Mouse (Mus musculus) activated CD4-positive, CD25-positive, alpha-beta regulatory T cell, adult 4 months (primary cell): ENCODE data around the gene Pidd1. TPM values are rescaled to one million over a fixed set of nuclear protein-coding genes. Genes with fewer than 3 reads are reported as not detected.
A peak's percentile ranks its signal among the peaks of the same experiment; 100 is the strongest.

Source experiments
- ATAC-seq: one replicate; pipeline ENCODE4 v1.8.0; 2017
- polyA plus RNA-seq, 2 experiments: library from polyadenylated mRNA; unstranded; fragments of 100-300 nt; shearing (Covaris generic); gene quantifications; one replicate each; pipeline ENCODE4 v1.2.1; 2017

The Pidd1 gene
- polyA plus RNA-seq, 2 experiments from 2014 or later = 5.3 to 12.7 TPM

DNA sequence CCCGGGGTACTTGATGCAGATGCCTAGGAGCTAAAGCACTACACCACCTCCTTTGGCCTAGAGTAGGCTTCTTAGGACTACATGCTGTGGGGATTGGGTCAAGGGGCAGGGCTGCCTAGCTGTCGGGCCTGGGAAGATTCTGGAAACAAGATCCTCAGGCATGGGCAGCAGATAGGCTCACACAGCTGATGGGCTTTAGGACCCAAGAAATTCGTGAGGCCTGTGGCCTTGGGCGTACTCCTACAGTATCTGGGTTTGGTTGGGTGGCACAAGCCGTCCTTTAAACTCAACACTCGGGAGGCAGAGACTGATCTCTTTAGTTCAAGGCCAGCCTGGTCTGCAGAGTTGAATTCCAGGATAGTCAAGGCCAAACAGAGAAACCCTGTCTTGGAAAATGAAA is 28.4 kb upstream of the Pidd1 start:
- ATAC-seq = no peak

DNA sequence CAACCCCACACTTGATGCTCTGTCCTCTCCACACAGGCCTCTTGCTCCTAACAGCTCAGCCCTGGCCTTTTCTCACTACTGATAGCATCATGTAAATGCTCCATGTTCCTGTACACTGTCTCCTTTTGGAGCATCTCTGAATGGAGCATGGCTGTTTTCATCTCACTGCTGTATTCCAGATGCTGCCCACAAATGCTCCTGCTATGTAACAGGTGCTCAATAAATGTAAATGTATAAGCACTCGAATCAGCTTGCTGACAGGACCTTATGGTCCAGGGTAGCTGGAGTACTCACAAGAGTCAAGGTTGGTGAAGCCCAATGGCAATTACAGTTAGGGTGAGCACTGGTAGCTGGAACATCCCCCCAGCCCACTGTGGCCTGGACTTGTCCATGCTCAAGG is 27.4 kb upstream of the Pidd1 start:
- ATAC-seq = no peak

DNA sequence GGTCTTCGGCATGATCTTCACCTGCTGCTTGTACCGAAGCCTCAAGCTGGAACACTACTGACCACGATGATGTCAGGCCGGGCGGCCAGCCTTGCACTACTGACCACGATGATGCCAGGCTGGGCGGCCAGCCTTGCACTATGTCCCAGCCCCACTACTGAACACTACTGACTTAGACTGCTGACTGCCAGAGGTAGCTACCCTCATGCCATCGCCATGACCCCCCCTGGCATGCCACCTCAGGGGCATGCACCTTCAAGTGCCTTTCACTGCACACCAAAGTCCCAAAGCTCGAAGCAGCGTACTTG is 26.8 kb upstream of the Pidd1 start:
- no peak for ATAC-seq

DNA sequence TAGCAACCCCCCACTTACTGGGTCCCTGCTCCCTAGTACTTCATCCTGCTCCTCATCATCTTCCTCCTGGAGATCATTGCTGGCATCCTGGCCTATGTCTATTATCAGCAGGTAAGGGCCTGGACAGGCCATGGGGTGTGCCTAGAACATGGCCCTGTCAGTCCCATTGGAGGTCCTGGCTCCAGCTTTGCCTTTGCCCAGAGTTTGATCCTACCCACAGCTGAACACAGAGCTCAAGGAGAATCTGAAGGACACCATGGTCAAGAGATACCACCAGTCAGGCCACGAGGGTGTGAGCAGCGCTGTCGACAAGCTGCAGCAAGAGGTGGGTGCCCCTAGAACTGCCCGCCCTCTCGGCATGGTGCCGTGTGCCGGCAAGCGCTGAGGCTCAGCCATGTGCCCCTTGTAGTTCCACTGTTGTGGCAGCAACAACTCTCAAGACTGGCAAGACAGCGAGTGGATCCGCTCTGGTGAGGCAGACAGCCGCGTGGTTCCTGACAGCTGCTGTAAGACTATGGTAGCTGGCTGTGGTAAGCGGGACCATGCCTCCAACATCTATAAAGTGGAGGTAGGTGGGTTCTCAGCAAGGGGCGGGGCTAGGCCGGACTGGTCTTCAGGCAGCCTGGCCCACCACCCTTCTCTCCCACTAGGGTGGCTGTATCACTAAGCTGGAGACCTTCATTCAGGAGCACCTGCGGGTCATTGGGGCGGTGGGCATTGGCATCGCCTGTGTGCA is 26.2 kb upstream of the Pidd1 start:
- no peak for ATAC-seq

DNA sequence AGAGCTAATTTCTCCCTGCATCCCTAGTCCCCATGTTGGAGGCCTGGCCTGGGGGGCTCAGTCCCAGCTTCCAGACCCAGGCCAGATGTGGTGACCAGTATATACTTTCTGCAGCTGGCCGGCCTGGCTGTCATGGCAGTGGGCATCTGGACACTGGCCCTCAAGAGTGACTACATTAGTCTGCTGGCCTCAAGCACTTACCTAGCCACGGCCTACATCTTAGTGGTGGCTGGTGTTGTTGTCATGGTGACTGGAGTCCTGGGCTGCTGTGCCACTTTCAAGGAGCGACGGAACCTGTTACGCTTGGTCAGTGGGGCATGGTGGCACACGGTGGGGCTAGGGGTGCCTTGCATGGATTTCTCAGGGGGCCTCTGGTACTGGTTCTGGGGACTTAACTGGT is 25.5 kb upstream of the Pidd1 start:
- ATAC-seq = no peak

DNA sequence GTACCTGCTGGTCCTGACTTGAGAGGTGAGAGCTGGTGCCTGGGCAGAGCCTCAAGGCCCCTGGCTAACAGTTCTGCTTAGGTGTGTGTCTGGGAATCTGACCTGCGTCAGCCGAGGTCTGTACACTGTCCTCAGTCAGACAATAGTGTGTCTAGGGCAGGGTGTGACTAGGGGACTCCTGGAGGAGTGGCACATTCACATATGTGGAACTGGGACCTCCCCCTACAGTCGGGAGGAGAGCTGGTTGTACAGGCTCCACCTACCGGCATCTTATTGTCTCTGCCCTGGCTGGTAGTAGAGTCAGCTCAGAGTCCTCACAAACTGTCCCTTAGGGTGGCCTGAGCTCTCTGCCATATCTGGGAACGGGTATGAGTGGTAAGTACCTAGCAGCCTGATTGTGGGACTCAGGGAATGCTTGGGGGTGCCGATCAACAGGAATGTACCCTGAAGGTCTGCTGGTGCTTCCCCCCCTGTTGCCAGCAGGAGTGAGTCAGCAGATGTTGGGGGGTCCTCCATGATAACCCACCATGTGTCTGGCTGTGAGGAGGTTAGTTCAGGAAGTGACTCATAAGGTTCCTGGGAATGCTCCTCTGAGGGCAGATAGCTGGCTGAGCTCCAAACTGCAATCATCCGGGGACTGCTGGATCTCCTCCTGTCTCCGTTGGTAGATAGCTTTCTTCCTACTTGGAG is 24.8 kb upstream of the Pidd1 start:
- ATAC-seq = peak; percentile 60

DNA sequence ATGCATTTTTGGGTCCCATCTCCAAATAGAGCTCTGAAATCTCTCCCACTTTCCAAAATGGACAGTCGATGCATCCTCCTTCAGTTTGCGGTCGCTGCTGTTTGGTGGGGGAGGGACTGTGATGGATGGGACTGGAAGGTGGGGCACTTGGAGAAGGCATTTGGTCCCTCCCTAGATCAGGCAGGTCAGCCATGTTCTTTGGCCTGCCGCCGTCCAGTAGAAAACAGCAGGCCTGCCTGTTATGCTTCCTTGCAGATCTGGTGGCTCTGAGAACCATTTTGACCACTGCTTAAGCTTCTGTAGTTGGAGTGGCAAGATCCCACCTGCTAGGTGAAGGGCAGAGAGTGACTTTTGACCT is 24.3 kb upstream of the Pidd1 start:
- no peak for ATAC-seq

DNA sequence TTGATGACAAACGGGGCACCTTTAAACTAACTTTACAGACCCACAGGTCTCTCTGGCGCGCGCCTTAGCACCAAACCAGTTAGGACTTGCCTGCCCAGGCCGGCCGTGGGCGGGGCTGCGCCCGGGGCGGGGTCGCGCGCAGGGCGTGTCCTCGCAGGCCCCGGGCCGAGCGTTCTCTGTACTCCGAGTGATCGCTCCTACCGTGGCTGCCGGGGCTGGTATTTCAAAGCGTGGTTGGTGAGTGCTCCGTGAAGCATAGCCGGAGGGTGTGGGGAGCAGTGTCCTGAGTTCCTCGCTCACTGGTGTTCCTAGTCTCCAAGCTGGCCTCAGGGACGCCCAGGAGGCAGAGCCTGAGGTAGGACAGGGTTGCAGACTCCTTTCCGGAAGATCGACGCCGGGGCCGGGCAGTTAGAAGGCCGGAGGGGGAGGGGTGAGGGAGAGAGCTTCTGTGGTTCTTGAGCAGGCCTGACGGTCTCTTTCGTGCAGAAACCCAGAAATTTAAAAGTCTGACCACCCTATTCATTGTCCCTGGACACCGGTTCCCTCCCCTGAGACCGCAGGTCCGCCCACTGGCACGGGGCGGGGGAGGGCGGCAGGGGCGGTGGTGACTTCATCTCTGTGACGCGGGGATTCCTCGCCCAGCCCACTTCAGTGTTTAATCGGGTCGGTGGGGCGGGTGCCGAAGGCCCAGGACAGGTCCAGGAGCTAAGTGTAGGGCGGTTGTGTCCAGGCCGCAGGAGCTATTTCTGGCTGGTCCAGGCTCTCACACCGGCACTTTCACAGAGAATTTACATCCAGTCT is 23.6 kb upstream of the Pidd1 start, which contains the start of gene Cd151:
Gene Cd151 (plus strand): TSS at position 163 of the 801 bp plus-strand sequence.
- peak; percentile 58 for ATAC-seq

DNA sequence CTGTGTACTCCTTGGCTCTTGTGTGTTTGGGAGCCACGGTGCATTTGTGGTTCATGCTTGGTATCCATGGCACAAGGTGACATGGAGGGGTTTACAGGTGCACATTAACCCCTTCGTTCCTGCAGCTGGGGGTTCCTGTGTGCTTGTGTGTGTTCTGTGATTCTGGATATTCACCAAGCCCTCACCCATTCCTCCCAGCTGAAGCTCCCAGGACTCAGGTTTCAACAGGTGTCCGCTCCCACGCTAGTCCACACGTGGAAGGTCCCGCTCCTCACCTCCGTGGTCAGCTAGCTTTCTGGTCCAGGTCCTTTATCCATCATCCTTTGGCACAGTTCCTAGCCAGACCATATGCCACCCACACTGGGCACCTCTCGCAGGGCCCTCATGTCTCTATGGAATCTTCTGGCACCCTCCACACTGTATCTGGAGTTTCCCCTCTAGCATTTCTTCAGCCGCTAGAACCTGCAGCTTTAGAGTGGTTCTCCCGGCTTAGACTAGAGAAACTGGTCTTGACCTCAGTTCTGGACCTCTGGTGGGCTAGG is 22.9 kb upstream of the Pidd1 start:
- ATAC-seq = no peak

DNA sequence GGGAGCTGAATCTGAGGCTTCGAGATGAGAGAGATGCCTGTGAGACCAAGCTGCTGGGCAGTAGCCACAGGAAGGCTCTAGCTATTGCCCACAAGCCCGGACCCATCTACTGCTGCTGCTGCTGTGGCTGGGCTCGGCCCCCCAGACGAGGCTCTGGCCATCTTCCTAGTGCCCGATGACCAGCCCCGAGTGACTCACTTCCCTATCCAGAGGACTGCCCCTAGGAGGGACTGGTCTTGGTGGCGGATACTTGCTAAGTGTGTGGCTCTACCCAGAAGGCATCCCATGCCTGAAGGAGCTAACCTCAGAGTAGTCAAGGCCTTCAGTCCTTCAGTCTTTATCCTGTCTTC is 22.2 kb upstream of the Pidd1 start:
- ATAC-seq = no peak

DNA sequence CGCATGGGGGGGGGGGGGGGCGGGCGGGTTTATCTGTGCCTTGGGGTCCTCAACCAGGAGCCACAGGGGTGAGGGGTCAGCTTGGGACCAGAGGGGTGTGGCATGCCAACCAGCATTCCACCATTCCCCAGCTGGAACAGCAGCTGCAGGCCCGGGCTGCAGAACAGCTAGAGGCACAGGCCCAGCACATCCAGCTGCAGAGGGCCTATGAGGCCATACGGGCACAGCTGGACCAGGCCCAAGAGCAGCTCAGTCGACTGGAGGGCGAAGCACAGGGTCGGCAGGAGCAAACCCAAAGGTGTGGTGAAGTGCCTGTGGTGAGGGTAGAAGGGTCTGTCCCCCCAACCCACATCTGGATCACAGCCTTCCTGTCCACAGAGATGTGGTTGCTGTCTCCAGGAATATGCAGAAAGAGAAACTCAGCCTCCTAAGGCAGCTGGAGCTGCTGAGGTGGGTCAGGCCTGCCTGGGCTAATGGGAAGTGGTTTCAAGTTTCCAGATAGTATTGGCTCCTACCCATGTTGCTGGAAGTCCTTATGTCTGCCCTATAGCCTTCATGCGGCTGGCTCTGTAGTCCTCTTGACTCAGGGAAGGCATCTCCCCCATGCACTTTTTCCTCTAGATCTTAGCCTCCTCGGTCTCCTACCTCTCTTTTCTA is 21.7 kb upstream of the Pidd1 start:
- ATAC-seq = no peak

DNA sequence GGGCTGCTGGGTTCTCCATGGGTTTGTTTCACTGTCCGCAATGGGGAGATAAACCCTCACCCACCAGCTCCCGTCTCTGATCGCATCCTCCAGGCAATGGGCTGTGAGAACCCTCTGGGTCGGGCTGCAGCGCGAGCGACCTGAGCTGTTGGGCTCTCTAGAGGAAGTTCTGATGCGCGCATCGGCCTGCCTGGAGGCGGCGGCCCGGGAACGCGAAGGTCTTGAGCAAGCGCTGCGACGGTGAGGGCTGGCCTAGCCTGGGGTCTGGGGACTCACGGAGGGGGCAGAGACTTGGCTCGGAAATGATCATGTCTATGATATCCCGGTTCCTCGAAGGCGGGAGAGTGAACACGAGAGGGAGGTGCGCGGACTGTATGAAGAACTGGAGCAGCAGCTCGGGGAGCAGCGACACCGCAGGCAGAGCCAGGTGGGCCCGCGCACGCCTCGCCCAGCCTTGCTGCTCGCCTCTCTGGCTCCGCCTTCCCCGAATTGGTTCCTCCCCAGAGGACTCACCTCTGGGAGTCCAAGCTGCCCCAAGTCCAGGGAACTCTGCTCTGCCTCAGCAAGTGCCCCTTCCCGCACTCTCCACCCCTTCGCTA is 20.9 kb upstream of the Pidd1 start:
- ATAC-seq = no peak

DNA sequence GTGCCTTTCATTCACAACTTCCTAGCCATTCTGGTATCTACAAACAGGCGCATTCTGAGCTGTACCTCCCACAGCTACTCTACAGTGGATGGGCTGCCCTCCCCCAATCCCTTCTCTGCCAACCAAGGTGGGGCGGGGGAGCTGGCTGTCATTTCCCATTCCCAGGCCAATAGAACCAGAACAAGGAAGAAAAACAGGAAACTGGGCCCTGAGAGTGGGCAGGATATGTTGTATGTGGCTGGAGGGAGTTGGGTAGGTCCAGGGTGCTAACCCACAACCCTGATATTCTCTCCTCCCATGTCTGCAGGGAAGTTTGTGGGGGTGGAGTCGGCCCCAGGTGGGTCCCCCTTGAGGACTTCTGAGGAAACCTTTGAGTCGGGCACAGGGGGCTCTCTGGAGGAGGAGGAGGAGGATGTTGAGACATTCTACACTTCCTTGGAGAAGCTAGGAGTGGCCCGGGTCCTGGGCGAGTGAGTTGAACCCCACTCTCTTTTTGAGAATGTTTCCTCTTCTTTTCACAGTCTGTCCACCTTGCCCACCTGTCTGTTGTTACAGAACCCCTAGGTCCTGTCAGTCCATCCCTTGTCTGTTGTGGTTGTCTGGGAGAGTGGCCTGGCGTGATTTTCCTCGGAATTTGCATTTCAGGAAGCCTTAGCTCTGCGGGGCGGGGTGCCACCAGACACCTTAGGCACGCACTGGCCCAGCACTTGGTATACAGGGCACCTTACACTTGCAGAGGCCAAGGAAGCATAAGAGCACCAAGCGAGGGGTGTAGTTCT is 20.2 kb upstream of the Pidd1 start:
- ATAC-seq = no peak

DNA sequence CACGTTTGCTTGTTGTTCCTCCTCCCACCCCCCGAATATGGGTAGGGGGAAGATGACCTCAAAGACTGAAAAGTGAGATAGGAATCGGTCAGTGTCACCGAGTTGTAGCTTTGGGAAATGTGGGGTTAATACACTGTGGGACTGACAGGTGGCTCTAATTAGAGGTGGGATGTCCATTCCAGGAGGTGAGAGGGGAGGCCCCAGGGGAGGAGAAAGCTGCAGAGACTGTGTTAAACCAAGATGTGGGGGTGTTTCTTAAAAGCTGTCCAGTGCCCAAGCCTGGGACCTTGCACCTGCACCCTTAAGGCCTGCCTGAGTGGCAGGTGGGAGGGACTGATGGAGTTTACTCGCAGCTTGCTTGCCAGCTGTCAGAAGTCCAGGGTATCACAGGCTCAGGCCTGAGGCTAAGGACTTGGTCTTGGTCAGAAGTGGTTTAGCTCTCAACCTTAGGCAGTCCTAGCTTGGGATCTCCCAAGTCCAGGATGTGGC is 18.6 kb upstream of the Pidd1 start:
- no peak for ATAC-seq

DNA sequence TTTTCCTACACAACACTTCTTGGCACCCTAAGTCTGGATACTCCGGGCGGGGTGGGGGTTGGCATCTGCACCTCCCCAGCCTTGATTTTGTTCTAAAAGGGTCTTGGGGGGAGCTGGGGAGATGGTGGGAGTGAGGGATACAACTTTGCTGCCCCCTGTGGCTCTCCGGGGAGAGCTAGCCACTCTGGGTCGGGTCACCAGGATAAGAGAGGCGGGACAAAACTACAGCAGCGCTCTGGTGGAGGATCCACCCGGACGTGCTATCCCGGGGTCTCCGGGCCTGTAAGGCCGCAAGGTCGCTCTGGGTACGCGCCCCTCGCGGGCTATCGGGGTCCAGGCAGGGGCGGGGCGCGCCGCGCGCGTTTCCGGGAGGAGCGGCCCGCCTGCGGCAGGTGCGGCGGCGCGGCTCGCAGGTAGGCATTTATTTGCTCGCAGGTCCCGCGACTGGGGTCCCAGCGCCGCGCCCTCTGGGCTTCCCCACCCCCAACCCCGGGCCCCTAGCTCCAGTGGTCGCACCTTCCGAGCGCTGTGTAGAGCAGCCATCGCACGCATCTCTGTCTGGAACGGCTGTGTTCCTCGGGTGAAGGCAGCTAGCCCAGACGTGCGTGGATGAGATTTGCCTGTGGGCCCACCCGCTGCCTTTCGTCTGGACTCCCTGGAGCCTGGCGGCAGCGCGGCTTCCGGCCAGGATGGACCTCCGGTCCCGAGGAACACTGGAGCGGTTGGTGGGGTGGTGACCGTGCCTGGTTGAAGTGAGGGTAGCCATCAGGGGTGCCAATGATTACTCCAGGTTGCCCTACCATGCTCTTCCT is 17.9 kb upstream of the Pidd1 start:
- no peak for ATAC-seq

DNA sequence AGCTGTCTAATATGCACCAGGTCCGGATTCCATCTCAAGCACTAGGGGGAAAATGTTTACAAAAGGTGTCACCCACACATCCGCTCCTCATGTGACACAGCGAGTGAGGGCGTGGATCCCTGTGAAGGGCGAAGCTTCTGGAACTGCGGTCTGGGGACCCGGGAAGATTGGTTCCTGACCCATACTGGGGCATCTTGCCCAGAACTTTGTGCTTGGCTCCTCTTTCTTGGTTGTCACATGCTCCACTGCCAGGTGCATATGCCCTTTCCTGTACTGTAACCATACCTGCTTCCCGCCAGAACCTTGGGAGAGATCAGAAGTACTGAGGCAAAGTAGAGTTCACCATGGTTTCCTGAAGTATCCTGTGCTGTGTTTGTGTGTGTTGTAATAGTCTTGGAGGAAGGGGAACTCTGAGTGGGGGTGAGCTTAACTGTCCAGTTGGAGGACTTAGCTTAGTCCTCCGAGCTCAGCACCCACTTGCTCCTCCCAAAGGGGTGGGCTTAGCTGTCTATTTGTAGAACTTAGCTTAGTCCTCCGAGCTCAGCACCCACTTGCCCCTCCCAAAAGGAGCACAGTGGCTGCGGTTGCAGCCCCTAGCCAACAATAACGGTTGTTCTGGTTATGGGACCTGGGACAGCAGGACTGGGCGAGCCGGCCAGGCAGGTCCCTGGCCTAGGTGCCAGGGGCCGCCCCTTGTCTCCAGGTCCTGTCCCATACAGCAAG is 16.7 kb upstream of the Pidd1 start, which contains the start of gene Cracr2b:
Gene Cracr2b (plus strand): TSS at position 704 of the 723 bp plus-strand sequence.
- ATAC-seq = no peak

DNA sequence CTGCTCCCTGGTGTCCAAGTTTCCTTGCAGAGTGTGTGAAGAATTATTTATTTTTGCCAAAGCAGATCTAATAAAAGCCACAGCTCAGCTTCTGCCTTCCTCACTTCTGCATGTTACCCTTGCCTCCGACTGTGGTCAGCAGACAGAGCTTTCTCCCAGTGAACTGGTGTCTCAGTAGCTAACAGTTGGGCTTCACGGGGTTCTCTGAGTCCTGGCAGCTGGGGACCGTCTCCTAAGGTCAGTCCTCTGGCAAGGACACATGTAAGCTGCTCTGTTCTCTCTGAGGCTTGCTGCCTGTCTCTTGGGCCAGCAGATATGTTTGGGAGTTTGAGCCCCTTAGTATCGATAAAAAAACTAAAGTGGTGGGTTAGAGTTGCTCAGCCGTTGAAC is 16.2 kb upstream of the Pidd1 start:
- no peak for ATAC-seq

DNA sequence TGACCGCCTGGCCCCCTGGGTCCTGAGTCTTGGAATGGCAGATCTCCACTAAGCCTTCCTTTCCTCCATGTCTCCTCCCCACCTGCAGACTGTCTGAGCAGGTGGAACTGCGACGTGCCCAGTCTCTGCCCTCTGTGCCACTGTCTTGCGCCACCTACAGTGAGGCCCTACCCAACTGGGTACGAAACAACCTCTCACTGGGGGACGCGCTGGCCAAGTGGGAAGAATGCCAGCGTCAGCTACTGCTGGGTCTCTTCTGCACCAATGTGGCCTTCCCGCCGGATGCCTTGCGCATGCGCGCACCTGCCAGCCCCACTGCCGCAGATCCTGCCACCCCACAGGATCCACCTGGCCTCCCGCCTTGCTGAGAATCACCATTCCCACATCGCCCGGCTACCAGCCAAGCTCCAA is 15.5 kb upstream of the Pidd1 start:
- no peak for ATAC-seq

DNA sequence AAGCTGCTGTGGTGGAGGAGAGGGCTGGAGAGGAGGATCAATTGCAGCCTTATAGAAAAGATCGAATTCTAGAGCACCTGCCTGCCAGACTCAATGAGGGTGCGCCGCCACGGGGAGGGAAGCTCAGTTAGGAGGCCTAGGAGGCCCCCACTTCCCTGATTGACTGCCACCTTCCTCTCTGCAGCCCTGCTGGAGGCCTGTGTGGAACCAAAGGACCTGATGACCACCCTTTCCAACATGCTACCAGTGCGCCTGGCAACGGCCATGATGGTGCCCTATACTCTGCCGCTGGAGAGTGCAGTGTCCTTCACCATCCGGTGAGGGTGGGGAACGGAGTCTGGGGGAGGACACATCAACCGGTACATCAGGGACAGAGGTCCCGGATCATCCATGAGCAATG is 14.8 kb upstream of the Pidd1 start:
- ATAC-seq = no peak
